Mouse (Mus musculus) limb, embryonic 14.5 days (tissue): ENCODE data around the gene Snapc5. TPM values are rescaled to one million over a fixed set of nuclear protein-coding genes. Genes with fewer than 3 reads are reported as not detected.

ENCODE experiments used
- ATAC-seq: fragments of 200-750 bp; cut with Nextera tagmentation; 2 replicates; pipeline ENCODE4 v1.8.0; 2017; ENCODE audit warnings: low read depth, moderate number of reproducible peaks, moderate TSS enrichment; ENCODE audit not compliant: low FRiP score
- DNase-seq: peaks from one replicate; pipeline ENCODE4 v3.0.0-alpha.2; 2015; ENCODE audit warnings: low spot score
- H3K27ac ChIP-seq: fragments of 300-500 bp; sonication (generic); replicated peaks from 2 replicates; pipeline ENCODE4 v1.5.1; 2014; ENCODE audit warnings: low read depth, mild to moderate bottlenecking, low read length, moderate library complexity, mixed read lengths
- H3K27me3 ChIP-seq: fragments of 300-500 bp; sonication (generic); 2 replicates; pipeline ENCODE4 v1.6.1; 2014; ENCODE audit warnings: low read length, mixed read lengths; ENCODE audit not compliant: control insufficient read depth, insufficient read depth
- H3K36me3 ChIP-seq: fragments of 300-500 bp; sonication (generic); 2 replicates; pipeline ENCODE4 v1.6.1; 2014; ENCODE audit warnings: mild to moderate bottlenecking, low read length, moderate library complexity, mixed read lengths; ENCODE audit not compliant: control insufficient read depth, insufficient read depth
- H3K4me1 ChIP-seq: fragments of 300-500 bp; sonication (generic); 2 replicates; pipeline ENCODE4 v1.6.1; 2014; ENCODE audit warnings: antibody characterized with exemption, low read length, mixed read lengths; ENCODE audit not compliant: control insufficient read depth, insufficient read depth
- H3K4me2 ChIP-seq: fragments of 300-500 bp; sonication (generic); replicated peaks from 2 replicates; pipeline ENCODE4 v1.6.1; 2014; ENCODE audit warnings: low read depth, mild to moderate bottlenecking, low read length, moderate library complexity; ENCODE audit not compliant: severe bottlenecking
- H3K4me3 ChIP-seq: fragments of 300-500 bp; sonication (generic); replicated peaks from 2 replicates; pipeline ENCODE4 v1.5.1; 2014; ENCODE audit warnings: low read length
- H3K9ac ChIP-seq: fragments of 300-500 bp; sonication (generic); 2 replicates; pipeline ENCODE4 v1.6.1; 2014; ENCODE audit warnings: mild to moderate bottlenecking, low read depth, low read length, moderate library complexity; ENCODE audit not compliant: severe bottlenecking
- H3K9me3 ChIP-seq: fragments of 300-500 bp; sonication (generic); 2 replicates; pipeline ENCODE4 v1.6.1; 2016; ENCODE audit warnings: low read length; ENCODE audit not compliant: control insufficient read depth
- POLR2A ChIP-seq: fragments of 200-500 bp; IDR thresholded peaks from 2 replicates; pipeline ENCODE4 v1.8.0; 2012; ENCODE audit warnings: inconsistent platforms, mild to moderate bottlenecking, moderate library complexity, borderline replicate concordance; ENCODE audit not compliant: insufficient read depth, insufficient read length; ENCODE audit errors: extremely low read depth
- WGBS: fragments of 180-500 bp; shearing (Covaris S2); extraction: QIAGEN DNeasy Blood & Tissue Kit; methylation state at CpG from one replicate; pipeline ENCODE4 v1.1.7; 2014; 5-methylcytosine and 5-hydroxymethylcytosine counted together
- polyA plus RNA-seq, 2 experiments: library from polyadenylated mRNA; depleted of rRNA in 1 of 2; stranded (reverse) in 1 of 2; unstranded in 1 of 2; fragments of >200 nt; fragmentation: Nextera tagmentation in 1 of 2; extraction: Ambion mirVana in 1 of 2; gene quantifications; 2 replicates each; pipeline versions ENCODE4 v1.2.1 to v1.2.3; 2012 to 2014

Gene Snapc5
- polyA plus RNA-seq, 2 experiments = 16.8 to 19.1 TPM

GRCm38 (mm10) chr9:64199897-64200296 lies 20.8 kb downstream of the Snapc5 start:
- no peak overlapping the region for H3K4me3 ChIP-seq
- H3K4me2 ChIP-seq = no peak overlapping the region
- H3K27me3 ChIP-seq = no peaks in the 10 kb centered on the region
- H3K9me3 ChIP-seq = no peaks in the 10 kb centered on the region
- H3K9ac ChIP-seq = no peak overlapping the region
- H3K4me1 ChIP-seq = no peaks in the 10 kb centered on the region
- peaks cover 47% of the 10 kb centered on the region for H3K36me3 ChIP-seq
- ATAC-seq = no peak
- no peak for DNase-seq
- 66% methylated on average over 2 of the region's 2 CpGs for WGBS
- TF ChIP-seq POLR2A = no peak
- H3K27ac ChIP-seq = no peak overlapping the region

DNA sequence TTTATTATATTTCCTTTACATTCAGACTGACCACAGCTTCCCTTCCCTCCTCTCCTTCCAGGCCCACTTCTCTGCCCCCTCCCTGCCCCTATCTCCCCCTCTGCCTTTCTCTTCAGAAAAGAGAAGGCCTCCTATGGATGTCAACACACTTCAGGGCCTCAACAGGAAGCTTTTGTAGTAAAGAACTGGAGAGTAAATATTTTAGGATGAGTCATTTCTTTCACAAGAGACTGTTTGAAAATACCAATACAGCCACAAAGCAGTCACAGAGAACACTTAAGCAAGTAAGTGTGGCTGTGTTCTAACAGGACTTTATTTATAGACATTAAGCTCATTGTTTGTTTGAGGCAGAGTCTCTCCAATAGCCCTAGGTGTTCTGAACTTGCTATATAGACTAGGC lies 23.3 kb downstream of the Snapc5 start:
- no peak overlapping the region for H3K4me2 ChIP-seq
- H3K4me1 ChIP-seq = no peaks in the 10 kb centered on the region
- no peak for DNase-seq
- TF ChIP-seq POLR2A = no peak
- H3K27me3 ChIP-seq = no peaks in the 10 kb centered on the region
- H3K9ac ChIP-seq = no peak overlapping the region
- no peak for ATAC-seq
- no peaks in the 10 kb centered on the region for H3K9me3 ChIP-seq
- H3K4me3 ChIP-seq = no peak overlapping the region
- no peak overlapping the region for H3K27ac ChIP-seq
- peaks cover 46% of the 10 kb centered on the region for H3K36me3 ChIP-seq

DNA sequence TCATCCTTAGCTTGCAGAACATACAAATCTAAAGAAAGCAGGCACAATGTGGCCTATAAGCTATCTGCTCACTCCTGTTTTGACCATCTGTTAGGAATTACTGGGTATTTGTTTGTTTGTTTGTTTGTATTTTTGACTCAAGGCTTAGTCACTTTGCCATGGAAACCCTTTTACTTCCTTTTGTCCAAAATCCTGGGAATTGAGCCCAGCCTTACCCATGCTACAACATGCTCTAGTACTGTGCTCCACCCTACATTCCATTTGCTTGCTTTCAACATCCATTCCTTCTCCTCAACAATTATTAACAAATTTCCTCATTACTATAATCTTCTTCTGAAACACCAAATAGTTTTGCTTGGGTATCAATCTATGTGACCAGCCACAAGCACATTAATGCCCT lies 23.8 kb downstream of the Snapc5 start:
- H3K9ac ChIP-seq = no peak overlapping the region
- no peak for DNase-seq
- no peaks in the 10 kb centered on the region for H3K4me1 ChIP-seq
- peaks cover 46% of the 10 kb centered on the region for H3K36me3 ChIP-seq
- no peaks in the 10 kb centered on the region for H3K27me3 ChIP-seq
- no peak for TF ChIP-seq POLR2A
- ATAC-seq = no peak
- no peaks in the 10 kb centered on the region for H3K9me3 ChIP-seq
- no peak overlapping the region for H3K4me3 ChIP-seq
- no peak overlapping the region for H3K27ac ChIP-seq
- no peak overlapping the region for H3K4me2 ChIP-seq

DNA sequence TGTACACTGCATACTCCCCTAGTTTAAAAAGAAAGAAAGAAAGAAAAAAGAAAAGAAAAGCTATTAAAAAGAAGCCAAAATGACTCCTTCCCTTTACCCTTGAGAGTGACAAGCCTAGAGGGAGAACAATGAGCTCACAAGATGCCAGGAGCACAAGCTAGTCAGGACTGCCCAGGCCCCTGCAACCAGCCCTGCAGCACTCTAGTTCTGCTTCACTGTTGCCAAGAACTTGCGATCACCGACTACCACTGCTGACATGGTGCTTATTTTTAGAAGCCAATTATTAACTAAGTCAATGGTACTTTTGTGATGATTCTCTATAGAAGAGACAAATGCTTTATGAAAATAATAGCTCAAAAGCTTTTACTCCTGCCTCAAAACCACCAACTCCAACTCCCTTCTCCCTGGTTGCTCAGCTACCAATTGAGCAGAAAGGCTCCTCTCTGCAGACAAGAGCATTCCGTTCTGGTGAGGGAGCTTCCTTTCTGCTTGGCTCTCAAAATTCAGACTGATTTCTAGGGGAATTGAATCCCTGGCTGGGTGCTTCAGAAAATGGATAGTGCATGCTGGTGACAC lies 28.5 kb downstream of the Snapc5 start:
- H3K4me1 ChIP-seq = no peaks in the 10 kb centered on the region
- H3K27me3 ChIP-seq = no peaks in the 10 kb centered on the region
- no peak for TF ChIP-seq POLR2A
- H3K9me3 ChIP-seq = no peaks in the 10 kb centered on the region
- no peak overlapping the region for H3K4me2 ChIP-seq
- no peak overlapping the region for H3K27ac ChIP-seq
- DNase-seq = no peak
- no peak overlapping the region for H3K9ac ChIP-seq
- H3K36me3 ChIP-seq = peaks cover 66% of the 10 kb centered on the region
- no peak for ATAC-seq
- WGBS = 91% methylated on average over 3 of the region's 3 CpGs
- H3K4me3 ChIP-seq = no peak overlapping the region

GRCm38 (mm10) chr9:64214452-64214851 lies 35.4 kb downstream of the Snapc5 start:
- no peak overlapping the region for H3K27ac ChIP-seq
- TF ChIP-seq POLR2A = no peak
- WGBS = 87% methylated on average over 17 of the region's 17 CpGs
- ATAC-seq = no peak
- no peak overlapping the region for H3K4me2 ChIP-seq
- no peak for DNase-seq
- H3K4me3 ChIP-seq = no peak overlapping the region
- H3K27me3 ChIP-seq = no peaks in the 10 kb centered on the region
- H3K9me3 ChIP-seq = no peaks in the 10 kb centered on the region
- peaks cover under 1% of the 10 kb centered on the region; the same call in 1 of the 2 replicates for H3K4me1 ChIP-seq
- H3K9ac ChIP-seq = no peak overlapping the region
- H3K36me3 ChIP-seq = peaks cover 33% of the 10 kb centered on the region

DNA sequence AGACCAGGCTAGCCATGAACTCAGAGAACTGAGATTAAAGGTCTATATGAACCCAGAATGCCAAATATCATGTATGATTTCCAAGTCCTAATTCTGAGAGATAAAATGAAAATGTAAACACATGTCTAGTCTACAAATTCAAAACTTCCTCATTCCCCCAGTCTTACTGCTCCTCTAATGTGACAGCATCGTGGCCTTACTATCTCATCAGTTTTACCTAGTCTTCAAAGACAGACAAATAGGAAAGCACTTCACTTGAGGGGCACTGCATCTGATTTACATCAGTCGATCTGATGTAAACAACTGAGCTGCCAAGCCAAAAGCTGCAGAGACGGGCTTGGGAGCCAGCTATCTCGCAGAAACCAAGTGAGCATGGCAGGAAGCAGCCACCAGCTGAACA lies 37.0 kb downstream of the Snapc5 start:
- no peak for DNase-seq
- 60% methylated on average over 4 of the region's 4 CpGs for WGBS
- H3K4me1 ChIP-seq = peaks cover 3% of the 10 kb centered on the region; the same call in 1 of the 2 replicates

More for the DNA sequence above, 37.0 kb downstream of the Snapc5 start:
- H3K4me3 ChIP-seq = no peak overlapping the region
- H3K9ac ChIP-seq = no peak overlapping the region
- H3K36me3 ChIP-seq = peaks cover 20% of the 10 kb centered on the region; the same call in 1 of the 2 replicates
- TF ChIP-seq POLR2A = no peak
- H3K27ac ChIP-seq = no peak overlapping the region
- no peaks in the 10 kb centered on the region for H3K27me3 ChIP-seq
- no peak for ATAC-seq
- no peak overlapping the region for H3K4me2 ChIP-seq
- no peaks in the 10 kb centered on the region for H3K9me3 ChIP-seq
